In the genomic region with DNA sequence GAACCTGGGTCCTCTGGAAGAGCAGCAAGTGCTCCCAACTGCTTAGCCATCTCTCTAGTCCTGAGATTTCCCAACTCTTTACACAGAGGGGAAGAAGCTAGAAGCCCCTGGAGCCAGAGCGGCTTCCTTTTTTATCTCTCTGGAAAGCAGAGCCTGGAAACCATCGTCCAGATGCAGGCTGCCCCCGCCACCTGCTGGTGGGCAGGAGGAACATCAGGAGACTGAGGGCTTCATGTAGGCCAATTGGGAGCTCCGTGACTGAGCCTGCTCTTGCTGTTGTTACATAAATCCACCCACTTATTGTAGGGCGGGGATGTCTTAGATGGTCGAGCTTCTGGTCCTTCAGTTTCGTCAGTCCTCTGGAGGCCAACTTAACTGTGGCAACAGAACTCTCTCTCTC, we compare ENCODE assay signal across 8 mouse cellular contexts. TPM values are rescaled to one million over a fixed set of nuclear protein-coding genes. Genes with fewer than 3 reads are reported as not detected.
A peak's percentile ranks its signal among the peaks of the same experiment; 100 is the strongest.
DNase-seq lines count a peak whose midpoint lies in the region; ATAC-seq and TF ChIP-seq lines count a peak whose summit lies in the region.

No protein-coding gene starts in this region.

- H3K36me3 ChIP-seq in heart, adult 2 months (ENCODE audit: control insufficient read depth, insufficient read depth, low read length): no peaks in the 10 kb centered on the region
- no peaks in the 10 kb centered on the region for H3K36me3 ChIP-seq in limb, embryonic 15.5 days

- peaks cover 1% of the 10 kb centered on the region; the same call in 1 of the 2 replicates for H3K4me1 ChIP-seq in heart, adult 2 months (ENCODE audit: control insufficient read depth, insufficient read depth, low read length)
- H3K4me1 ChIP-seq in limb, embryonic 15.5 days: peaks cover 14% of the 10 kb centered on the region; the same call in 1 of the 2 replicates

- no peak for TF ChIP-seq POLR2A in heart, adult 2 months (IDR thresholded peaks at IDR 0.05; ENCODE audit: insufficient read depth, low read depth, low read length)

- WGBS in heart, adult 2 months: 2% methylated on average over 7 of the region's 7 CpGs
- WGBS in limb, embryonic 15.5 days: 1% methylated on average over 7 of the region's 7 CpGs

- H3K4me2 ChIP-seq in limb, embryonic 15.5 days: no peak overlapping the region

- peak; percentile 93 for TF ChIP-seq EP300 in heart, adult 2 months (IDR thresholded peaks at IDR 0.05; ENCODE audit: insufficient read depth, low read depth, low read length)

- H3K27ac ChIP-seq in heart, adult 2 months: no peak overlapping the region
- no peak overlapping the region for H3K27ac ChIP-seq in limb, embryonic 15.5 days

- intact Hi-C loops in heart, adult 2 months (cut with DNase I): no loop called here

- no peaks in the 10 kb centered on the region for H3K27me3 ChIP-seq in heart, adult 2 months (ENCODE audit: control insufficient read depth, insufficient read depth, low read length)
- peaks cover under 1% of the 10 kb centered on the region; the same call in 1 of the 2 replicates for H3K27me3 ChIP-seq in limb, embryonic 15.5 days

- ATAC-seq in limb, embryonic 15.5 days (ENCODE audit: insufficient number of reproducible peaks, low FRiP score, low TSS enrichment, low read depth): peak; percentile 32; the same call in 1 of the 2 replicates

- H3K9me3 ChIP-seq in limb, embryonic 15.5 days: no peaks in the 10 kb centered on the region

- peak; percentile 97 for TF ChIP-seq CTCF in heart, adult 2 months (IDR thresholded peaks at IDR 0.05)

- no peak overlapping the region for H3K9ac ChIP-seq in heart, adult 2 months (ENCODE audit: low read depth, low read length)
- H3K9ac ChIP-seq in limb, embryonic 15.5 days: no peak overlapping the region

- no peak overlapping the region for H3K4me3 ChIP-seq in heart, adult 2 months
- no peak overlapping the region for H3K4me3 ChIP-seq in limb, embryonic 15.5 days

- no peaks in the 10 kb centered on the region for H3K79me2 ChIP-seq in heart, adult 2 months (replicated peaks; ENCODE audit: control insufficient read depth, insufficient read depth, low read length)

- DNase-seq in ovary, adult 18-20 months (ENCODE audit: low spot score): peak; percentile 66
- DNase-seq in ovary, postnatal 10 days (ENCODE audit: low spot score): no peak
- DNase-seq in embryo, embryonic 11 days: peak; percentile 91
- DNase-seq in heart, adult 2 months: peak; percentile 86 to 87
- DNase-seq in kidney, adult 8-10 months: peak; percentile 66 to 67
- DNase-seq in monocyte, adult 2 months (ENCODE audit: low read depth in 1 of 2, low spot score in 2 of 2): peak; percentile 52
- DNase-seq in spleen, postnatal 36 days (ENCODE audit: low spot score in 2 of 2): peak; percentile 62 to 66

RNA-seq across cellular contexts. Expression of a gene that starts 10.5 kb away (rescaled TPM):
- total RNA-seq in heart, adult 2 months (2021): 10 to 100 TPM in 1 of 2 experiments, 1 to 10 TPM in 1; 9.8 to 11.4 TPM
- 14.4 and 15.6 TPM in 2 replicates for polyA plus RNA-seq in heart, adult 2 months (2012; rRNA removed)
- polyA plus RNA-seq in limb, embryonic 15.5 days (2015; fragmentation: Nextera tagmentation; extraction: Ambion mirVana): 16.7 and 17.9 TPM in 2 replicates

RNA-seq across cellular contexts. Expression of a gene that starts 18.3 kb away (rescaled TPM):
- 10 to 100 TPM; 19.5 to 20.0 TPM for total RNA-seq in heart, adult 2 months (2021)
- 21.0 and 21.5 TPM in 2 replicates for polyA plus RNA-seq in heart, adult 2 months (2012; rRNA removed)
- polyA plus RNA-seq in limb, embryonic 15.5 days (2015; fragmentation: Nextera tagmentation; extraction: Ambion mirVana): 138 and 152 TPM in 2 replicates
